Mouse (Mus musculus): Measurements from ENCODE around the gene Mmp19. TPM values are rescaled to one million over a fixed set of nuclear protein-coding genes. Genes with fewer than 3 reads are reported as not detected.

The Mmp19 gene
- polyA plus RNA-seq (2012; rRNA removed) = 2.9 and 3.1 TPM in 2 replicates

- DNase-seq (ENCODE audit: low read depth, low spot score) = no peak
- WGBS = 78% methylated on average over 7 of the region's 7 CpGs
Observed at GRCm38 (mm10) chr10:128790398-128791124, at the start of gene Mmp19. Gene Mmp19 (plus strand): TSS chr10:128790910.

- 10% methylated on average over 4 of the region's 4 CpGs for WGBS
- DNase-seq (ENCODE audit: low read depth, low spot score) = peak; percentile 58
Observed at GRCm38 (mm10) chr10:128742616-128743015, 48.1 kb upstream of the Mmp19 start.

- WGBS = 1% methylated on average over 7 of the region's 7 CpGs
Observed at GRCm38 (mm10) chr10:128743235-128743634, 47.5 kb upstream of the Mmp19 start.

GRCm38 (mm10) chr10:128743791-128744191 is 46.9 kb upstream of the Mmp19 start:
- no peak for DNase-seq (ENCODE audit: low read depth, low spot score)

More at GRCm38 (mm10) chr10:128743235-128743634, 47.5 kb upstream of the Mmp19 start:
- no peak for DNase-seq (ENCODE audit: low read depth, low spot score)

GRCm38 (mm10) chr10:128744211-128744610 is 46.5 kb upstream of the Mmp19 start:
- DNase-seq (ENCODE audit: low read depth, low spot score) = peak; percentile 35
- WGBS = 11% methylated on average over 8 of the region's 8 CpGs

More at GRCm38 (mm10) chr10:128743791-128744191, 46.9 kb upstream of the Mmp19 start:
- WGBS = under 1% methylated on average over 37 of the region's 37 CpGs

GRCm38 (mm10) chr10:128744680-128745601 is 45.8 kb upstream of the Mmp19 start, which contains the start of gene Dgka:
Gene Dgka (minus strand): TSS chr10:128744855.
- DNase-seq (ENCODE audit: low read depth, low spot score) = peak; percentile 58
- WGBS = 9% methylated on average over 18 of the region's 18 CpGs

GRCm38 (mm10) chr10:128745946-128746613 is 44.6 kb upstream of the Mmp19 start:
- no peak for DNase-seq (ENCODE audit: low read depth, low spot score)
- 81% methylated on average over 10 of the region's 10 CpGs for WGBS

GRCm38 (mm10) chr10:128746972-128747645 is 43.6 kb upstream of the Mmp19 start:
- WGBS = 21% methylated on average over 9 of the region's 9 CpGs
- no peak for DNase-seq (ENCODE audit: low read depth, low spot score)

- DNase-seq (ENCODE audit: low read depth, low spot score) = peak; percentile 94
- WGBS = under 1% methylated on average over 36 of the region's 36 CpGs
Observed at GRCm38 (mm10) chr10:128747646-128748251, 43.0 kb upstream of the Mmp19 start, which contains the start of gene Pym1. Gene Pym1 (plus strand): TSS chr10:128747889.

- WGBS = under 1% methylated on average over 37 of the region's 37 CpGs
- peak; percentile 67 for DNase-seq (ENCODE audit: low read depth, low spot score)
Observed at GRCm38 (mm10) chr10:128748252-128748864, 42.4 kb upstream of the Mmp19 start.

- WGBS = 91% methylated on average over 2 of the region's 2 CpGs
- no peak for DNase-seq (ENCODE audit: low read depth, low spot score)
Observed at GRCm38 (mm10) chr10:128772895-128773294, 17.8 kb upstream of the Mmp19 start.

- no peak for DNase-seq (ENCODE audit: low read depth, low spot score)
- WGBS = 23% methylated on average over 5 of the region's 5 CpGs
Observed at GRCm38 (mm10) chr10:128773685-128774084, 17.0 kb upstream of the Mmp19 start.

- 91% methylated on average over 2 of the region's 2 CpGs for WGBS
- no peak for DNase-seq (ENCODE audit: low read depth, low spot score)
Observed at GRCm38 (mm10) chr10:128778441-128778840, 12.3 kb upstream of the Mmp19 start.

GRCm38 (mm10) chr10:128779011-128779795 is 11.5 kb upstream of the Mmp19 start:
- WGBS = 27% methylated on average over 8 of the region's 8 CpGs
- DNase-seq (ENCODE audit: low read depth, low spot score) = peak; percentile 11

- 88% methylated on average over 1 of the region's 1 CpGs for WGBS
- no peak for DNase-seq (ENCODE audit: low read depth, low spot score)
Observed at GRCm38 (mm10) chr10:128780200-128780599, 10.5 kb upstream of the Mmp19 start.

- DNase-seq (ENCODE audit: low read depth, low spot score) = no peak
Observed at GRCm38 (mm10) chr10:128792041-128792440, 1.3 kb downstream of the Mmp19 start.

- WGBS = 94% methylated on average over 1 of the region's 1 CpGs
- no peak for DNase-seq (ENCODE audit: low read depth, low spot score)
Observed at GRCm38 (mm10) chr10:128793258-128793657, 2.5 kb downstream of the Mmp19 start.

GRCm38 (mm10) chr10:128794391-128794790 is 3.7 kb downstream of the Mmp19 start:
- DNase-seq (ENCODE audit: low read depth, low spot score) = no peak
- WGBS = 86% methylated on average over 5 of the region's 5 CpGs

Measured in large intestine, adult 2 months (tissue).